Mouse (Mus musculus) liver, embryonic 13.5 days (tissue): ENCODE results near the gene Btg1-ps2. TPM values are rescaled to one million over a fixed set of nuclear protein-coding genes. Genes with fewer than 3 reads are reported as not detected.
"Not testable (repeated sequence)": the region's sequence is repeated elsewhere in the genome, so short reads cannot be mapped to it uniquely, and the experiment has no call there.

ENCODE experiments used
- ATAC-seq: fragments of 200-750 bp; cut with Nextera tagmentation; 2 replicates; pipeline ENCODE4 v1.8.0; 2017; ENCODE audit warnings: low read depth, mild to moderate bottlenecking, moderate number of reproducible peaks, moderate library complexity
- DNase-seq: peaks from one replicate; pipeline ENCODE4 v3.0.0; 2022
- H3K27ac ChIP-seq: fragments of 300-500 bp; sonication (generic); 2 replicates; pipeline ENCODE4 v1.5.1; 2015; ENCODE audit warnings: moderate library complexity, mild to moderate bottlenecking, inconsistent platforms
- H3K27me3 ChIP-seq: fragments of 300-500 bp; sonication (generic); 2 replicates; pipeline ENCODE4 v1.6.1; 2015; ENCODE audit warnings: mild to moderate bottlenecking, inconsistent platforms
- H3K36me3 ChIP-seq: fragments of 300-500 bp; sonication (generic); 2 replicates; pipeline ENCODE4 v1.6.1; 2015; ENCODE audit warnings: mild to moderate bottlenecking, inconsistent platforms
- H3K4me1 ChIP-seq: fragments of 300-500 bp; sonication (generic); replicated peaks from 2 replicates; pipeline ENCODE4 v1.6.1; 2015; ENCODE audit warnings: inconsistent platforms
- H3K4me2 ChIP-seq: fragments of 300-500 bp; sonication (generic); 2 replicates; pipeline ENCODE4 v1.6.1; 2015; ENCODE audit warnings: inconsistent platforms, mild to moderate bottlenecking, moderate library complexity
- H3K4me3 ChIP-seq: fragments of 300-500 bp; sonication (generic); replicated peaks from 2 replicates; pipeline ENCODE4 v1.5.1; 2015; ENCODE audit warnings: mild to moderate bottlenecking, inconsistent platforms
- H3K9ac ChIP-seq: fragments of 300-500 bp; sonication (generic); 2 replicates; pipeline ENCODE4 v1.6.1; 2015; ENCODE audit warnings: mild to moderate bottlenecking, inconsistent platforms
- H3K9me3 ChIP-seq: fragments of 300-500 bp; sonication (generic); replicated peaks from 2 replicates; pipeline ENCODE4 v1.6.1; 2016; ENCODE audit warnings: inconsistent platforms
- WGBS: fragments of 180-500 bp; shearing (Covaris S2); methylation state at CpG from one replicate; pipeline ENCODE4 v1.1.7; 2015; ENCODE audit not compliant: insufficient replicate concordance; 5-methylcytosine and 5-hydroxymethylcytosine counted together
- polyA plus RNA-seq: library from polyadenylated mRNA; unstranded; fragments of >200 nt; fragmentation: Nextera tagmentation; extraction: Ambion mirVana; gene quantifications from 2 replicates; pipeline ENCODE4 v1.2.1, GENCODE M21; 2015

Btg1-ps2 gene
- polyA plus RNA-seq: not detected in 2 replicates

- ATAC-seq, H3K36me3 ChIP-seq, H3K4me1 ChIP-seq, H3K9ac ChIP-seq, H3K27ac ChIP-seq, H3K4me3 ChIP-seq, DNase-seq, H3K4me2 ChIP-seq, H3K9me3 ChIP-seq, H3K27me3 ChIP-seq: not testable (repeated sequence)
Measured at GRCm38 (mm10) chrX:38043014-38043413, at the start of gene Btg1-ps2. Gene Btg1-ps2, minus strand, starts transcription at chrX:38043114.

- DNase-seq (no peak), ATAC-seq (no peak)
- Histone ChIP-seq H3K9me3 (no peaks in the 10 kb centered on the region), H3K27ac (no peak within 1 kb of the TSS), H3K36me3 (no peaks in the 10 kb centered on the region), H3K4me3 (no peak within 1 kb of the TSS), H3K4me2 (no peak within 1 kb of the TSS), H3K27me3 (no peaks in the 10 kb centered on the region), H3K4me1 (no peaks in the 10 kb centered on the region), H3K9ac (no peak within 1 kb of the TSS)
- WGBS: 69% methylated on average over 9 of the region's 9 CpGs
Measured at GRCm38 (mm10) chrX:38085041-38085440, 42.1 kb upstream of the Btg1-ps2 start, which contains the start of gene Rhox11. Gene Rhox11, minus strand, starts transcription at chrX:38085141.

- whole genome bisulfite sequencing: 15% methylated on average over 12 of the region's 12 CpGs
- no peaks in the 10 kb centered on the region for H3K4me1 ChIP-seq
- no peak overlapping the region for H3K9ac ChIP-seq
- H3K4me3 ChIP-seq: no peak overlapping the region
- H3K4me2 ChIP-seq: no peak overlapping the region
- no peaks in the 10 kb centered on the region for H3K27me3 ChIP-seq
- ATAC-seq: no peak
- H3K36me3 ChIP-seq: no peaks in the 10 kb centered on the region
- H3K9me3 ChIP-seq: no peaks in the 10 kb centered on the region
- no peak overlapping the region for H3K27ac ChIP-seq
- peak; percentile 1 for DNase-seq
Measured at GRCm38 (mm10) chrX:38084226-38084625, 41.3 kb upstream of the Btg1-ps2 start.

GRCm38 (mm10) chrX:38066175-38066574 lies 23.3 kb upstream of the Btg1-ps2 start, which contains the start of gene Rhox10:
Gene Rhox10, plus strand, starts transcription at chrX:38066475.
- H3K4me2 ChIP-seq: no peak within 1 kb of the TSS
- WGBS: 73% methylated on average over 11 of the region's 11 CpGs

GRCm38 (mm10) chrX:38061544-38061943 lies 18.6 kb upstream of the Btg1-ps2 start:
- no peak for ATAC-seq

More at GRCm38 (mm10) chrX:38066175-38066574, 23.3 kb upstream of the Btg1-ps2 start, which contains the start of gene Rhox10:
- Histone ChIP-seq H3K36me3 (no peaks in the 10 kb centered on the region), H3K9ac (no peak within 1 kb of the TSS), H3K27ac (no peak within 1 kb of the TSS), H3K27me3 (no peaks in the 10 kb centered on the region), H3K4me1 (no peaks in the 10 kb centered on the region), H3K9me3 (no peaks in the 10 kb centered on the region; the same call in 1 of the 2 replicates), H3K4me3 (no peak within 1 kb of the TSS)
- DNase-seq (no peak), ATAC-seq (no peak)

GRCm38 (mm10) chrX:38039666-38040065 lies 3.2 kb downstream of the Btg1-ps2 start:
- H3K9ac ChIP-seq: no peak overlapping the region
- no peak overlapping the region for H3K4me3 ChIP-seq
- H3K4me1 ChIP-seq: no peaks in the 10 kb centered on the region
- no peak for ATAC-seq
- no peaks in the 10 kb centered on the region for H3K9me3 ChIP-seq
- 68% methylated on average over 5 of the region's 5 CpGs for WGBS
- H3K27ac ChIP-seq: no peak overlapping the region
- no peak for DNase-seq
- no peak overlapping the region for H3K4me2 ChIP-seq
- no peaks in the 10 kb centered on the region for H3K27me3 ChIP-seq
- no peaks in the 10 kb centered on the region for H3K36me3 ChIP-seq

More at GRCm38 (mm10) chrX:38061544-38061943, 18.6 kb upstream of the Btg1-ps2 start:
- DNase-seq: no peak
- Histone ChIP-seq H3K36me3 (no peaks in the 10 kb centered on the region), H3K4me3 (no peak overlapping the region), H3K4me2 (no peak overlapping the region), H3K27ac (no peak overlapping the region), H3K9ac (no peak overlapping the region), H3K9me3 (no peaks in the 10 kb centered on the region; the same call in 1 of the 2 replicates), H3K27me3 (no peaks in the 10 kb centered on the region), H3K4me1 (no peaks in the 10 kb centered on the region)
- 0% methylated on average over 1 of the region's 1 CpGs for WGBS

- H3K4me3 ChIP-seq: no peak overlapping the region
- H3K27me3 ChIP-seq: no peaks in the 10 kb centered on the region
- H3K4me1 ChIP-seq: no peaks in the 10 kb centered on the region
- no peak overlapping the region for H3K4me2 ChIP-seq
- H3K27ac ChIP-seq: no peak overlapping the region
- DNase-seq (no peak), ATAC-seq (no peak)
- no peaks in the 10 kb centered on the region for H3K36me3 ChIP-seq
- no peak overlapping the region for H3K9ac ChIP-seq
- no peaks in the 10 kb centered on the region for H3K9me3 ChIP-seq
- 45% methylated on average over 2 of the region's 2 CpGs for WGBS
Measured at GRCm38 (mm10) chrX:38033841-38034240, 9.1 kb downstream of the Btg1-ps2 start.

- not testable (repeated sequence) for ATAC-seq, H3K9ac ChIP-seq
Measured at GRCm38 (mm10) chrX:38018597-38018996, 24.3 kb downstream of the Btg1-ps2 start, which contains the start of gene Btg1-ps1. Gene Btg1-ps1, minus strand, starts transcription at chrX:38018815.

GRCm38 (mm10) chrX:38008756-38009155 lies 34.2 kb downstream of the Btg1-ps2 start:
- no peaks in the 10 kb centered on the region for H3K4me1 ChIP-seq
- no peak overlapping the region for H3K4me3 ChIP-seq
- no peaks in the 10 kb centered on the region for H3K36me3 ChIP-seq
- ATAC-seq: no peak
- no peak overlapping the region for H3K4me2 ChIP-seq
- H3K27ac ChIP-seq: no peak overlapping the region
- no peaks in the 10 kb centered on the region for H3K27me3 ChIP-seq
- H3K9me3 ChIP-seq: no peaks in the 10 kb centered on the region
- 38% methylated on average over 2 of the region's 2 CpGs for WGBS
- H3K9ac ChIP-seq: no peak overlapping the region
- no peak for DNase-seq

More at GRCm38 (mm10) chrX:38018597-38018996, 24.3 kb downstream of the Btg1-ps2 start, which contains the start of gene Btg1-ps1:
- H3K4me1 ChIP-seq, H3K4me2 ChIP-seq, H3K36me3 ChIP-seq, H3K27ac ChIP-seq, DNase-seq, H3K4me3 ChIP-seq, H3K27me3 ChIP-seq, H3K9me3 ChIP-seq: not testable (repeated sequence)

Other genes starting within 250 kb of the Btg1-ps2 start
- gene Rhox5, start 238.3 kb downstream of the Btg1-ps2 start, polyA plus RNA-seq: 3.1 and 3.2 TPM in 2 replicates
- gene Rhox6, start 216.2 kb downstream of the Btg1-ps2 start, polyA plus RNA-seq: not detected in 2 replicates
- gene Rhox7a, start 211.4 kb downstream of the Btg1-ps2 start, polyA plus RNA-seq: not detected in 2 replicates
- not detected in 2 replicates for gene Rhox8, start 164.2 kb downstream of the Btg1-ps2 start, polyA plus RNA-seq
- gene Rhox7b, start 145.9 kb downstream of the Btg1-ps2 start, polyA plus RNA-seq: not detected in 2 replicates
- not detected in 2 replicates for gene Rhox9, start 141.3 kb downstream of the Btg1-ps2 start, polyA plus RNA-seq
- not detected in 2 replicates for gene Btg1-ps1, start 24.3 kb downstream of the Btg1-ps2 start, polyA plus RNA-seq
- not detected in 2 replicates for gene Rhox10, start 23.4 kb upstream of the Btg1-ps2 start, polyA plus RNA-seq
- not detected in 2 replicates for gene Rhox11, start 42.0 kb upstream of the Btg1-ps2 start, polyA plus RNA-seq
- gene Rhox12, start 67.8 kb upstream of the Btg1-ps2 start, polyA plus RNA-seq: not detected in 2 replicates
- not detected in 2 replicates for gene Rhox13, start 78.1 kb upstream of the Btg1-ps2 start, polyA plus RNA-seq
- gene Zbtb33, start 146.7 kb upstream of the Btg1-ps2 start, polyA plus RNA-seq: 0.97 and 1.3 TPM in 2 replicates
- 2.0 and 3.1 TPM in 2 replicates for gene Tmem255a, start 209.3 kb upstream of the Btg1-ps2 start, polyA plus RNA-seq